Mouse (Mus musculus) intestine, embryonic 16.5 days (tissue): ENCODE results near the gene Gnat2. TPM values are rescaled to one million over a fixed set of nuclear protein-coding genes. Genes with fewer than 3 reads are reported as not detected.

Source experiments
- ATAC-seq: fragments of 200-750 bp; cut with Nextera tagmentation; 2 replicates; pipeline ENCODE4 v1.8.0; 2017; ENCODE audit warnings: moderate TSS enrichment, moderate library complexity
- H3K27ac ChIP-seq: fragments of 300-500 bp; sonication (generic); 2 replicates; pipeline ENCODE4 v1.5.1; 2014; ENCODE audit warnings: mild to moderate bottlenecking, low read length
- H3K27me3 ChIP-seq: fragments of 300-500 bp; sonication (generic); replicated peaks from 2 replicates; pipeline ENCODE4 v1.6.1; 2014; ENCODE audit warnings: low read length, control low read depth, mixed read lengths; ENCODE audit not compliant: control insufficient read depth, insufficient read depth
- H3K36me3 ChIP-seq: fragments of 300-500 bp; sonication (generic); 2 replicates; pipeline ENCODE4 v1.6.1; 2014; ENCODE audit warnings: low read length, control low read depth; ENCODE audit not compliant: control insufficient read depth, insufficient read depth
- H3K4me1 ChIP-seq: fragments of 300-500 bp; sonication (generic); 2 replicates; pipeline ENCODE4 v1.6.1; 2014; ENCODE audit warnings: low read length, control low read depth, mixed read lengths; ENCODE audit not compliant: control insufficient read depth, insufficient read depth
- H3K4me2 ChIP-seq: fragments of 300-500 bp; sonication (generic); 2 replicates; pipeline ENCODE4 v1.6.1; 2014; ENCODE audit warnings: low read depth, low read length, control low read depth
- H3K4me3 ChIP-seq: fragments of 300-500 bp; sonication (generic); 2 replicates; pipeline ENCODE4 v1.5.1; 2014; ENCODE audit warnings: mild to moderate bottlenecking, low read length
- H3K9ac ChIP-seq: fragments of 300-500 bp; sonication (generic); 2 replicates; pipeline ENCODE4 v1.6.1; 2014; ENCODE audit warnings: low read depth, low read length
- H3K9me3 ChIP-seq: fragments of 300-500 bp; sonication (generic); 2 replicates; pipeline ENCODE4 v1.6.1; 2016; ENCODE audit warnings: low read length, control low read depth; ENCODE audit not compliant: control insufficient read depth
- whole genome bisulfite sequencing: fragments of 180-500 bp; shearing (Covaris S2); extraction: QIAGEN DNeasy Blood & Tissue Kit; methylation state at CpG from one replicate; pipeline ENCODE4 v1.1.7; 2014; 5-methylcytosine and 5-hydroxymethylcytosine counted together
- polyA plus RNA-seq: library from polyadenylated mRNA; unstranded; fragments of >200 nt; fragmentation: Nextera tagmentation; extraction: Ambion mirVana; gene quantifications from 2 replicates; pipeline ENCODE4 v1.2.1, GENCODE M21; 2015

Gnat2 gene
- polyA plus RNA-seq, 1 experiment from 2014 or later = 1.9 TPM

DNA sequence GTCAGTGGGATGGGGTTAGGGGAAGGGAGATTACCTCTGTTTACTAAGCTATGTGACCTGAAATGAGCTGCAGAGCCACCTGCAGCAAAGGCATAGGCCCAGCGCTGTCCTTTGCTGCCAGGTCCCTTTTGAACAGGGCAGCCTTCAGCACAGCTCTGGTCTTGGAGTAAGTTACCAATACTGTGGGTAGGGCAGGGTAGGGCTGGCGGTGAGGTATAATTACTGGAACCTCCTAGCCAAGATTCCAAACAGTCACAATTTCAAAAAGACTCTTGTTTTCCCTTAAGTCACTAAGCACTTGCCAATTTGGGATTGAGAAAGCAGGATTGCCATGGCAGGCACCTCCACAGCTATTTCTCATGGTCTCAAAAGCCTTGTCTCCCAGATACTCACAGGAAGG, 2.0 kb upstream of the Gnat2 start:
- H3K4me2 ChIP-seq = no peak overlapping the region
- ATAC-seq = no peak
- H3K27me3 ChIP-seq = no peaks in the 10 kb centered on the region
- H3K9ac ChIP-seq = no peak overlapping the region
- no peak overlapping the region for H3K4me3 ChIP-seq
- 90% methylated on average over 2 of the region's 2 CpGs for WGBS
- H3K4me1 ChIP-seq = peaks cover 17% of the 10 kb centered on the region
- no peaks in the 10 kb centered on the region for H3K9me3 ChIP-seq
- H3K36me3 ChIP-seq = no peaks in the 10 kb centered on the region
- H3K27ac ChIP-seq = no peak overlapping the region

DNA sequence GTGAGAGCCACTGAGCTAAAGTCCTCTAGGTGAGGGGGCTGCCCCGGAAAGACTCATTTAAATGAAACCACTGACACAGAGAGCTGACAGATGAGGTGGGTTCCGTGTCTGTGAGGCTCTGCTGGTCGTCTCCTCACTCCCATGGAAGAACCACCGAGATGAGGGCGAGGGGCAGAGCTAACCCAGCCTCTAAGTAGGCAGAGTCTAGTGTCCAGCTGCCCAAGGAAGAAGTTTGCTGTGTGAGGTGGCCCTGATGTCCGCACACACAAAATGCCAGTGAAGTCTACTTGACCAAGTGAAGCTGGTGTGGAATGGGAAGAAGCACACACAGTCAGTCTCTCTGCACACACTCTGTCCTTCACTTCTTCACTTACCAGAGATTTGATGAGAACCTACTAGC, 559 bp upstream of the Gnat2 start:
- WGBS = 73% methylated on average over 6 of the region's 6 CpGs
- Histone ChIP-seq H3K27ac (no peak overlapping the region), H3K27me3 (no peaks in the 10 kb centered on the region), H3K4me3 (no peak overlapping the region), H3K9me3 (no peaks in the 10 kb centered on the region), H3K36me3 (no peaks in the 10 kb centered on the region), H3K4me1 (peaks cover 14% of the 10 kb centered on the region), H3K4me2 (no peak overlapping the region), H3K9ac (no peak overlapping the region)
- ATAC-seq = no peak

DNA sequence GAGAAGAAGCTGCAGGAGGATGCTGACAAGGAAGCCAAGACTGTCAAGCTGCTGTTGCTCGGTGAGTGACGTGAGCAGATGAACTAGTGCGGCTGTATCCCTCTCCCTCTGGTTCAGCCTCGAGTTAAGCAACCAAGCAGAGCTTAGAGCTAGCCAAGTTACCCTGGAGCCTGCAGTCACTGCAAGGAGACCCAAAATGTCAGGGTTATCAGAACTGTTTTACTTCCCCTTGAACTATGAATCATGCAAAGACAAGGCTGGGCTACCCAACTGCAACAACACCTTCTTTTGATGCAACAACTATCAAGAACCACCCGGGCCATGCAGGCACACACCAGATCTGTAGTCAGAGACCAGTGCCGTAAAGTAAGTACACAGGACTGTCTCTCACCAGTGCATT, 717 bp downstream of the Gnat2 start:
- Histone ChIP-seq H3K27ac (no peak overlapping the region), H3K4me1 (peaks cover 9% of the 10 kb centered on the region; the same call in 1 of the 2 replicates), H3K9ac (no peak overlapping the region), H3K27me3 (no peaks in the 10 kb centered on the region), H3K9me3 (no peaks in the 10 kb centered on the region), H3K4me2 (no peak overlapping the region), H3K4me3 (no peak overlapping the region), H3K36me3 (no peaks in the 10 kb centered on the region)
- no peak for ATAC-seq
- whole genome bisulfite sequencing = 65% methylated on average over 6 of the region's 6 CpGs

DNA sequence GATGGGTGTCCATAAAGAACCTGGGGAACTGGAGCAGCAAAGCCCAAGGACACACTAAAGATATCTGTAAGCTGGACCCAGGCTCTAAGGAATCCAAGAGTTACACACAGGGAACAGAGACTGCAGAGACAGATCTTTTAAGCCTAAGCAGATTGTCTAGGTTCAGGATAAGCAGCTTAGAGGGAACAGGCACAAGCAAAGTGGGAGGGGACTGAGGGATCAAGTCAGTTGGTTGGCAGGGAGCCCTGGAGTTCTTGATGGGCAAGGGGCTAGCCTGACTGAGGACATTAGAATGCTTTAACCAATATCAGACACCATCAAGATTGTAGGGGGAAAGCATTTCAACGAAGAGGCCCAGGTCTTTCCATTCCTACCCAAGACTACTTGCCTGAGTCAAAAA, 1.6 kb downstream of the Gnat2 start:
- WGBS = 90% methylated on average over 1 of the region's 1 CpGs
- no peak for ATAC-seq

DNA sequence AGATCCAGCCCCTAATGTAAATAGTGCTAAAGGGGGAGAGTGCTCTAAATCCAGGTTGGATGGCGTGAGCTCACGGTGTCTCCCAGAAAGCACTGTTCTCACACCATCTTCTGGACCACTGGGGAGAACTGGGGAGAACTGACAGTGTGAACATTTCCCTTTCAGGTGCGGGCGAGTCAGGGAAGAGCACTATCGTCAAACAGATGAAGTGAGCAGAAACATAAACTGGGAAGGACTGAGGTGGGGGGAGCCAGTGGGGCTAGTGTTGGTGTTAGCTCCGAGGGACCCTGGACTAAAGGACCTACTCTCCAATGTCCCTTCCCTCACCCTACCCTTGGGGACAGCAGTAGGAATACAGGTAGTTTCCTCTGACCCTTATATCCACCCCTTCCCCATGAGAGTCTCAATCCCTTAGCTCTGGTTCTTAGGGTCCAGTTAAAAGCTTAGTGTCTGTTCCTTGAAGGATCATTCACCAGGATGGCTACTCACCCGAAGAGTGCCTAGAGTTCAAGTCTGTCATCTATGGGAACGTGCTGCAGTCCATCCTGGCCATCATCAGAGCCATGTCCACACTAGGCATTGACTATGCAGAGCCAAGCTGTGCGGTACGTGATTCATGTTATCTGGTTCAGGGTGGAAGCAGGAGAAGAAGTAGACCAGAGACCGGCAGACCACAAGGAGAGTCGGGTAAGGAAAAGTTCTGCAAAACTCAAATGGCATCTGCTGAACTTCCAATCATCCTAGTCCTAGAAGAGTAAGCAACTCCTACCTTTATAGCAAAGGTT, 2.6 kb downstream of the Gnat2 start:
- Histone ChIP-seq H3K27ac (no peak overlapping the region), H3K4me2 (no peak overlapping the region), H3K36me3 (no peaks in the 10 kb centered on the region), H3K4me3 (no peak overlapping the region), H3K9me3 (no peaks in the 10 kb centered on the region), H3K4me1 (peaks cover 4% of the 10 kb centered on the region; the same call in 1 of the 2 replicates), H3K9ac (no peak overlapping the region), H3K27me3 (no peaks in the 10 kb centered on the region)
- WGBS = 91% methylated on average over 12 of the region's 12 CpGs
- no peak for ATAC-seq

More for the DNA sequence above, 1.6 kb downstream of the Gnat2 start:
- no peak overlapping the region for H3K4me2 ChIP-seq
- no peaks in the 10 kb centered on the region for H3K27me3 ChIP-seq
- no peak overlapping the region for H3K4me3 ChIP-seq
- H3K36me3 ChIP-seq = no peaks in the 10 kb centered on the region
- peaks cover 7% of the 10 kb centered on the region; the same call in 1 of the 2 replicates for H3K4me1 ChIP-seq
- H3K27ac ChIP-seq = no peak overlapping the region
- H3K9ac ChIP-seq = no peak overlapping the region
- no peaks in the 10 kb centered on the region for H3K9me3 ChIP-seq

DNA sequence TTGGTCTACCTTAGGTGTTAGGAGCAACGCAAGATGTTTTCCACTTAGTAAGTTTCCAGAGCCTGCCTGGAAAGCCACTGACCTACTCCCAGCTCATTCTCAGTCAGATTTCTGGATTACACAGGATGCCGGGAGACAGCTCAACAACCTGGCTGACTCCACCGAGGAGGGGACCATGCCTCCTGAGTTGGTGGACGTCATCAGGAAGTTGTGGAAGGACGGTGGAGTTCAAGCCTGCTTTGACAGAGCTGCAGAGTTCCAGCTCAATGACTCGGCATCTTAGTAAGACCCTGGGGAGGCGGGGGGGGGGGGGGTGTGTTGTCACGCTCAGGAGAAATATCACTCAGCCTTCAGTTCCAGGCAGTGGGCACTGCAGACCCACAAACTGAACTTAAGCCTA, 3.6 kb downstream of the Gnat2 start:
- Histone ChIP-seq H3K27ac (no peak overlapping the region), H3K9ac (no peak overlapping the region), H3K27me3 (no peaks in the 10 kb centered on the region), H3K4me1 (no peaks in the 10 kb centered on the region), H3K4me2 (no peak overlapping the region), H3K9me3 (no peaks in the 10 kb centered on the region), H3K36me3 (no peaks in the 10 kb centered on the region), H3K4me3 (no peak overlapping the region)
- 0 out of 2 replicates have a peak, but pooled peaks have one; percentile 30 for ATAC-seq
- 71% methylated on average over 8 of the region's 8 CpGs for WGBS

DNA sequence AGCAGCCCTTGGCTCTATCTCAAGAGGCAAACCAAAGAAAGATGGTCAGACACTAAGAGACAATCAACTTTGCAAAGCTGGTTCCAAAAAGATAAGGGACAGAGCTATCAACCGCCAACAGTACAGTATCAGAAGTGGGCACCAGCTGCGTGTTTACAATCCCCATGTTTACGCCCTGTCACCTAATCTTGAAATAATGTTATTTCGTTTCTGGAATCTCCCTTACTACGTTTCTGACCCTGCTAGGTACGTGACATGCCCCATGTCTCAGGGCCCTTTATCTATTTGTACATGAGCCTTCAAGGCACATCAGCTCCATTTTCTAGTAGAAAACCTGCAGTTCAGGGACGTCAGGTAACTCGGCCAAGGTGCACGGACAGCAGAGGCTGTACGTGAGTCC, 4.1 kb downstream of the Gnat2 start:
- H3K9ac ChIP-seq = no peak overlapping the region
- WGBS = 74% methylated on average over 10 of the region's 10 CpGs
- H3K36me3 ChIP-seq = no peaks in the 10 kb centered on the region
- ATAC-seq = peak; percentile 82
- no peaks in the 10 kb centered on the region for H3K9me3 ChIP-seq
- no peak overlapping the region for H3K27ac ChIP-seq
- no peak overlapping the region for H3K4me3 ChIP-seq
- no peak overlapping the region for H3K4me2 ChIP-seq
- H3K4me1 ChIP-seq = no peaks in the 10 kb centered on the region
- no peaks in the 10 kb centered on the region for H3K27me3 ChIP-seq

DNA sequence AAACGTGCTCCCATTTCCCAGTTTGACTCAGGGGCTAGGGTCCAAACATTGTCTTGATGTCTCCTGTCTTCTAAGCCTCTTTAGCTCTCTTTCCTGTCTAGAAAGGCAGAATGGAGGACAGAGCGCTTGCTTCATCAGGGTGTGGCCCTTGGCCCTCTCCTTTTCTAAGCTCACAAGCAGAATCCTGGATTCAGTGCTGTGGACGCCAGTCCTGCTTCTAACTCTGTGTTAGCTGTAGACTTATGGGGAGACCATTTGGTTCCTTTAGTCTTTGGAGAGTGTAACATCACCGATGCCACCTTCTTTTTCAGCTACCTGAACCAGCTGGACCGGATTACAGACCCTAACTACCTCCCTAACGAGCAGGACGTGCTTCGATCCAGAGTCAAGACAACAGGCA, 5.1 kb downstream of the Gnat2 start:
- H3K27me3 ChIP-seq = no peaks in the 10 kb centered on the region
- no peak overlapping the region for H3K4me3 ChIP-seq
- H3K36me3 ChIP-seq = no peaks in the 10 kb centered on the region
- no peaks in the 10 kb centered on the region for H3K4me1 ChIP-seq
- ATAC-seq = no peak
- no peak overlapping the region for H3K9ac ChIP-seq
- no peaks in the 10 kb centered on the region for H3K9me3 ChIP-seq
- 89% methylated on average over 8 of the region's 8 CpGs for WGBS
- H3K27ac ChIP-seq = no peak overlapping the region
- H3K4me2 ChIP-seq = no peak overlapping the region

DNA sequence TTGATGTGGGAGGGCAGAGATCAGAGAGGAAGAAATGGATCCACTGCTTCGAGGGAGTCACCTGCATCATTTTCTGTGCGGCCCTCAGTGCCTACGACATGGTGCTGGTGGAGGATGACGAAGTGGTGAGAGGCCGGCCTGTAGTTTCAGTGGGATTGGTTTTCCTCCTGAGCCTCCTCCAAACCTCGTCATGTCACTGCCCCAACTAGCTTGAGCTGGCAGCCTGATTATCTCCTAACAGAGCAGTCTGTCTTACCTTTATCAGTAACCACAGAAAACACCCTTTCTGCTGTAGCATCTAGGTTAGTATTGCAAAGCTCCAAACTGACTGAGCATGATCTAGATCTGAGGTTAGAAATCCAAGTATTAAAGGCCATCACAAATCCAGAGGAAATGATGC, 5.7 kb downstream of the Gnat2 start:
- peak; percentile 58 for ATAC-seq

DNA sequence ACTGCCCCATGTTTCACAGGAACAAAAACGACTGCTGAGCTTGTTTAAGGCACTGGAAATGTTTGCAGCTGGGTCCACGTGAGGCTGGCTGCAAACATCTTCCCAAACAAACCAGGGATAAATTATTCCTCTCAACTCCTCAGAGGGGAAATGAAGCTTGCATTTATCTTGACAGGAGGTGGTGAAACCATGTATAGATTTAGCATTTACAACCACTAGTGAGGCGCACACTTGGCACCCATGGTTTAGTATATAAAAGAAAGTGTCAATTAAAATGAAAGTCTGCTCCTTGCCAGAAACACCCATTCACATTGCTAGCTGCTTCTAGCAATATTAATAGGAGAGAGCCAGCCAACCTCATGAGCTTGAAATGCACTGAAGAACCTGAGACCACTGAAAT, 9.0 kb downstream of the Gnat2 start:
- 43% methylated on average over 3 of the region's 3 CpGs for WGBS
- Histone ChIP-seq H3K4me3 (no peak overlapping the region), H3K4me1 (no peaks in the 10 kb centered on the region), H3K4me2 (no peak overlapping the region), H3K9me3 (no peaks in the 10 kb centered on the region), H3K27me3 (no peaks in the 10 kb centered on the region), H3K27ac (no peak overlapping the region), H3K9ac (no peak overlapping the region), H3K36me3 (no peaks in the 10 kb centered on the region)
- ATAC-seq = no peak

More for the DNA sequence above, 5.7 kb downstream of the Gnat2 start:
- Histone ChIP-seq H3K4me2 (no peak overlapping the region), H3K36me3 (no peaks in the 10 kb centered on the region), H3K9me3 (no peaks in the 10 kb centered on the region), H3K9ac (no peak overlapping the region), H3K27me3 (no peaks in the 10 kb centered on the region), H3K4me1 (no peaks in the 10 kb centered on the region), H3K27ac (no peak overlapping the region), H3K4me3 (no peak overlapping the region)
- 77% methylated on average over 6 of the region's 6 CpGs for WGBS
